Mouse (Mus musculus) megakaryocyte progenitor cell, adult 5-6 weeks (primary cell): ENCODE measurements around the gene Ube2dnl2. TPM values are rescaled to one million over a fixed set of nuclear protein-coding genes. Genes with fewer than 3 reads are reported as not detected.

Experiments
- ATAC-seq: replicated peaks from 2 replicates; pipeline ENCODE4 v1.8.0; 2016; ENCODE audit warnings: mild to moderate bottlenecking, moderate TSS enrichment, inconsistent platforms; ENCODE audit not compliant: poor library complexity
- total RNA-seq, 2 experiments: library from RNA; stranded (forward) in 1 of 2; stranded (reverse) in 1 of 2; fragments of 157-497, 149-512 nt in 1 of 2; fragments of 200-1000 nt in 1 of 2; gene quantifications; 2 replicates each; pipeline versions ENCODE4 v1.2.3 to v1.2.4; 2015 to 2017

The Ube2dnl2 gene
- total RNA-seq (2015) (not detected in 2 replicates), total RNA-seq (2017) (not detected in 2 replicates)

GRCm38 (mm10) chrX:114907282-114907681, at the start of gene Ube2dnl2:
Ube2dnl2 (plus strand) TSS chrX:114907582.
- ATAC-seq: no peak

GRCm38 (mm10) chrX:114895489-114895888, 11.9 kb upstream of the Ube2dnl2 start:
- no peak for ATAC-seq

DNA sequence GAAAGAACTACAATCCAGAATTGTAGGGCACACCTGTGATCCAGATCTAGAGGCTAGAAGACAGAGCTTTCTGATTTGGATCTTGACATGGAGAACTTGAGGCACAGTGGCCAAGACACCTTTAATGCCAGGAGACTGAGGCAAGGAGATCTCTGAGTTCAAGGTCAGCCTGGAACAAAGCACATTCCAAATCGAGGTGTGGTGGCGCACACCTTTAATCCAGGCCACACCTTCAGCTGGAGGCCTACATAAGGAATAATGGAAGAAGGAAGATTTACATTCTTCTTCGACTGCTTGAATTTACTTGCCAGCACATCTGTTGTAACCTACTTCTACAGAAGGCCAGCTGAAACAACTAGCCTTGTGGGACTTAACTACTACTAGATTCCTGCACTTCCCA, 9.9 kb upstream of the Ube2dnl2 start:
- ATAC-seq: no peak

DNA sequence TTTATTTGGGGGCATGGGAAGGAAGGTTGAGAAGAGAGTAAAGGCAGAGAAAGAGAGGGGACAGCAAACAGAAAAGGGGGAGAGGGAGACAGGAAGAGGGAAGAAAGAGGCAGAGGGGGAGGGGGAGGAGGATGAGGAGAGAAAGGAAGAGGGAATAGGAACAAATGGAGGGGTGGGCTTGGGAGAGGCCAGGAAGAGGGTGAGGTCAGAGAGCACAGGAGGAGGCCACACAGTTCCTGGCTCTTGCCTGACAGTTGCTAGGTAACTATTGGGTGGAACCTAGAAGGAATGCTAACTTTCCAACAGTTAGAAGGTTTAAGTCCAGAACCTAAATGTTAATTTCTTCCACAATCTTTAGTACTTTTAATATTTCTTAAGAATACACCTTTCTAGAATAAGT, 4.0 kb upstream of the Ube2dnl2 start:
- ATAC-seq: no peak

GRCm38 (mm10) chrX:114904712-114905111, 2.7 kb upstream of the Ube2dnl2 start, which contains the start of gene Ube2dnl1:
Ube2dnl1 (plus strand) TSS chrX:114905012.
- ATAC-seq: no peak

- ATAC-seq: no peak
These were observed 47.7 kb downstream of the Ube2dnl2 start for GRCm38 (mm10) chrX:114955066-114955465.

Other genes starting within 250 kb of the Ube2dnl2 start
- not detected in 2 replicates for gene Ube2dnl1, start 2.6 kb upstream of the Ube2dnl2 start, total RNA-seq (2015)
- gene Ube2dnl1, start 2.6 kb upstream of the Ube2dnl2 start, total RNA-seq (2017): not detected in 2 replicates